Mouse (Mus musculus) bone marrow macrophage, adult 2 months (primary cell): ENCODE results near the gene Cd209f. TPM values are rescaled to one million over a fixed set of nuclear protein-coding genes. Genes with fewer than 3 reads are reported as not detected.
"Not testable (repeated sequence)": the region's sequence is repeated elsewhere in the genome, so short reads cannot be mapped to it uniquely, and the experiment has no call there.

Experiments used
- H3K27ac ChIP-seq: 2 replicates; pipeline ENCODE4 v1.5.1; 2012; ENCODE audit warnings: low read depth, low read length; ENCODE audit not compliant: insufficient read depth
- H3K4me1 ChIP-seq: 2 replicates; pipeline ENCODE4 v1.6.1; 2012; ENCODE audit warnings: low read length; ENCODE audit not compliant: control insufficient read depth, insufficient read depth
- H3K4me3 ChIP-seq: 2 replicates; pipeline ENCODE4 v1.5.1; 2012; ENCODE audit warnings: mild to moderate bottlenecking, low read length, moderate library complexity; ENCODE audit not compliant: insufficient read depth
- CTCF ChIP-seq: IDR thresholded peaks from 2 replicates; pipeline ENCODE4 v1.5.1; 2012; ENCODE audit warnings: low read depth, mild to moderate bottlenecking, low read length, moderate library complexity
- POLR2A ChIP-seq: IDR thresholded peaks from 2 replicates; pipeline ENCODE4 v1.6.1; 2012; ENCODE audit warnings: mild to moderate bottlenecking, low read depth, low read length, borderline replicate concordance
- polyA plus RNA-seq: library from polyadenylated mRNA; stranded (reverse); fragments of >200 nt; gene quantifications from 2 replicates; pipeline ENCODE4 v1.2.4, GENCODE M21; 2012; ENCODE audit not compliant: missing spikeins, insufficient read depth, insufficient read length

Gene Cd209f
- not detected in 2 replicates for polyA plus RNA-seq

GRCm38 (mm10) chr8:4105735-4106134 lies at the start of gene Cd209f:
TSS of gene Cd209f (minus strand) at chr8:4105835.
- H3K4me3 ChIP-seq, H3K4me1 ChIP-seq, H3K27ac ChIP-seq: not testable (repeated sequence)

GRCm38 (mm10) chr8:4154878-4155277 lies 49.2 kb upstream of the Cd209f start:
- no peak for TF ChIP-seq POLR2A
- TF ChIP-seq CTCF, result no peak
- no peak overlapping the region for H3K27ac ChIP-seq

GRCm38 (mm10) chr8:4147272-4147671 lies 41.6 kb upstream of the Cd209f start:
- TF ChIP-seq CTCF, result no peak
- TF ChIP-seq POLR2A, result no peak
- Histone ChIP-seq H3K4me3 (no peak overlapping the region), H3K4me1 (no peaks in the 10 kb centered on the region), H3K27ac (no peak overlapping the region)

More at GRCm38 (mm10) chr8:4154878-4155277, 49.2 kb upstream of the Cd209f start:
- Histone ChIP-seq H3K4me3 (no peak overlapping the region), H3K4me1 (no peaks in the 10 kb centered on the region)

GRCm38 (mm10) chr8:4141721-4142120 lies 36.1 kb upstream of the Cd209f start:
- Histone ChIP-seq H3K27ac (no peak overlapping the region), H3K4me3 (no peak overlapping the region), H3K4me1 (no peaks in the 10 kb centered on the region)
- no peak for TF ChIP-seq CTCF

- H3K4me1 ChIP-seq, result no peaks in the 10 kb centered on the region
- no peak overlapping the region for H3K27ac ChIP-seq
- TF ChIP-seq CTCF (peak; percentile 76), POLR2A (no peak)
- H3K4me3 ChIP-seq, result no peak overlapping the region
These were observed 34.3 kb upstream of the Cd209f start for GRCm38 (mm10) chr8:4139660-4140646.

- TF ChIP-seq POLR2A (no peak), CTCF (no peak)
- Histone ChIP-seq H3K4me3 (no peak within 1 kb of the TSS), H3K27ac (no peak within 1 kb of the TSS), H3K4me1 (no peaks in the 10 kb centered on the region)
These were observed 28.2 kb upstream of the Cd209f start, which contains the start of gene Cd209g for GRCm38 (mm10) chr8:4133798-4134197. TSS of gene Cd209g (plus strand) at chr8:4134098.

- H3K27ac ChIP-seq, H3K4me1 ChIP-seq, H3K4me3 ChIP-seq: not testable (repeated sequence)
These were observed 17.1 kb downstream of the Cd209f start for GRCm38 (mm10) chr8:4088514-4088913.

GRCm38 (mm10) chr8:4087180-4087722 lies 18.4 kb downstream of the Cd209f start:
- H3K27ac ChIP-seq, H3K4me3 ChIP-seq, H3K4me1 ChIP-seq: not testable (repeated sequence)

Other genes with a start within 250 kb of the Cd209f start
- not detected in 2 replicates for gene Cd209d, start 227.3 kb downstream of the Cd209f start, polyA plus RNA-seq
- gene Cd209b, start 179.0 kb downstream of the Cd209f start, polyA plus RNA-seq, result not detected in 2 replicates
- not detected in 2 replicates for gene Cd209c, start 151.1 kb downstream of the Cd209f start, polyA plus RNA-seq
- gene Cd209g, start 28.3 kb upstream of the Cd209f start, polyA plus RNA-seq, result not detected in 2 replicates
- 9.9 and 11.7 TPM in 2 replicates for gene Evi5l, start 60.7 kb upstream of the Cd209f start, polyA plus RNA-seq
- gene Prr36, start 111.6 kb upstream of the Cd209f start, polyA plus RNA-seq, result not detected in 2 replicates
- gene Lrrc8e, start 121.0 kb upstream of the Cd209f start, polyA plus RNA-seq, result not detected in 2 replicates
- 75.4 and 77.0 TPM in 2 replicates for gene Map2k7, start 132.9 kb upstream of the Cd209f start, polyA plus RNA-seq
- gene Gm49320, start 133.0 kb upstream of the Cd209f start, polyA plus RNA-seq, result not detected in 2 replicates
- gene Tgfbr3l, start 142.4 kb upstream of the Cd209f start, polyA plus RNA-seq, result 3.6 and 4.4 TPM in 2 replicates
- gene Snapc2, start 147.2 kb upstream of the Cd209f start, polyA plus RNA-seq, result 17.6 and 20.7 TPM in 2 replicates
- 0.67 and 0.76 TPM in 2 replicates for gene Ctxn1, start 153.4 kb upstream of the Cd209f start, polyA plus RNA-seq
- gene Timm44, start 170.1 kb upstream of the Cd209f start, polyA plus RNA-seq, result 55.0 and 65.8 TPM in 2 replicates
- gene Ccl25, start 219.4 kb upstream of the Cd209f start, polyA plus RNA-seq, result 10.5 and 14.3 TPM in 2 replicates
- 55.7 and 57.1 TPM in 2 replicates for gene Elavl1, start 219.6 kb upstream of the Cd209f start, polyA plus RNA-seq